Mouse (Mus musculus): ENCODE measurements around the gene Pank2. TPM values are rescaled to one million over a fixed set of nuclear protein-coding genes. Genes with fewer than 3 reads are reported as not detected.

Gene Pank2
- total and polyA plus RNA-seq, 3 experiments: 34.9 to 275 (median 71.8) TPM

- TF ChIP-seq SMC3 (IDR thresholded peaks at IDR 0.05; ENCODE audit: low read depth, low read length) (no peak), TBP (IDR thresholded peaks at IDR 0.05; ENCODE audit: low read depth, low read length) (no peak), NRF1 (IDR thresholded peaks at IDR 0.05; ENCODE audit: insufficient read depth, low read depth, low read length, poor library complexity, severe bottlenecking) (no peak), GABPA (IDR thresholded peaks at IDR 0.05; ENCODE audit: low read depth, low read length) (no peak), SIN3A (IDR thresholded peaks at IDR 0.05; ENCODE audit: low read length) (peak; percentile 70), NELFE (IDR thresholded peaks at IDR 0.05; ENCODE audit: low read depth, low read length) (no peak)
These were observed 20.1 kb upstream of the Pank2 start (continued) for GRCm38 (mm10) chr2:131242180-131242579.

GRCm38 (mm10) chr2:131242929-131243328, 19.4 kb upstream of the Pank2 start:
- peak; percentile 83 for DNase-seq (ENCODE audit: low read depth, low spot score)
- TF ChIP-seq ETS1 (IDR thresholded peaks at IDR 0.05; ENCODE audit: low read depth, low read length) (peak; percentile 63), MYC (IDR thresholded peaks at IDR 0.05; ENCODE audit: low read depth, low read length) (no peak), MAZ (IDR thresholded peaks at IDR 0.05; ENCODE audit: low read depth, low read length) (no peak), EP300 (IDR thresholded peaks at IDR 0.05; ENCODE audit: low read depth in 1 of 2, low read length in 2 of 2) (peak; percentile 57 to 70; a peak in 3 of 4 replicates), TAL1 (IDR thresholded peaks at IDR 0.05; ENCODE audit: low read length) (peak; percentile 51; the same call in 1 of the 2 replicates), GABPA (IDR thresholded peaks at IDR 0.05; ENCODE audit: low read depth, low read length) (no peak), TCF12 (IDR thresholded peaks at IDR 0.05; ENCODE audit: low read depth, low read length) (peak; percentile 87), NRF1 (IDR thresholded peaks at IDR 0.05; ENCODE audit: insufficient read depth, low read depth, low read length, poor library complexity, severe bottlenecking) (no peak), MXI1 (IDR thresholded peaks at IDR 0.05; ENCODE audit: low read depth, low read length) (peak; percentile 5; the same call in 1 of the 2 replicates), ZKSCAN1 (IDR thresholded peaks at IDR 0.05; ENCODE audit: low read depth, low read length) (no peak), RCOR1 (IDR thresholded peaks at IDR 0.05; ENCODE audit: low read depth, low read length) (peak; percentile 54; the same call in 1 of the 2 replicates), GATA1 (IDR thresholded peaks at IDR 0.05; ENCODE audit: low read depth, low read length) (peak; percentile 63; the same call in 1 of the 2 replicates)
- H3K27ac ChIP-seq (ENCODE audit: control insufficient read depth, low read depth, low read length): peak overlapping the region; percentile 96
- no peak overlapping the region for H3K4me3 ChIP-seq (ENCODE audit: control insufficient read depth in 1 of 2, insufficient read depth in 1 of 2, low read depth in 2 of 2, low read length in 2 of 2)
- H3K36me3 ChIP-seq (ENCODE audit: control insufficient read depth in 1 of 2, insufficient read depth in 2 of 2, low read length in 2 of 2): peaks cover 10 to 34% of the 10 kb centered on the region in 2 experiments; a peak in 3 of 4 replicates
- no peaks in the 10 kb centered on the region for H3K79me2 ChIP-seq (ENCODE audit: control insufficient read depth, insufficient read depth, low read length, poor library complexity)
- H3K9ac ChIP-seq (ENCODE audit: control insufficient read depth, low read depth, low read length, poor library complexity, severe bottlenecking): no peak overlapping the region
- H3K27me3 ChIP-seq (ENCODE audit: control insufficient read depth in 1 of 2, insufficient read depth in 2 of 2, low read length in 2 of 2): no peaks in the 10 kb centered on the region
- no peaks in the 10 kb centered on the region for H3K9me3 ChIP-seq (replicated peaks; ENCODE audit: insufficient read depth, low read length)
- H3K4me1 ChIP-seq (ENCODE audit: control insufficient read depth in 1 of 2, insufficient read depth in 2 of 2, low read length in 2 of 2): peaks cover 17 to 36% of the 10 kb centered on the region in 2 experiments

- H3K27me3 ChIP-seq (ENCODE audit: control insufficient read depth in 1 of 2, insufficient read depth in 2 of 2, low read length in 2 of 2): no peaks in the 10 kb centered on the region
- DNase-seq (ENCODE audit: low read depth, low spot score): peak; percentile 86
- no peaks in the 10 kb centered on the region for H3K79me2 ChIP-seq (ENCODE audit: control insufficient read depth, insufficient read depth, low read length, poor library complexity)
- peak overlapping the region; percentile 35 to 46 for H3K4me3 ChIP-seq (ENCODE audit: control insufficient read depth in 1 of 2, insufficient read depth in 1 of 2, low read depth in 2 of 2, low read length in 2 of 2)
- H3K27ac ChIP-seq (ENCODE audit: control insufficient read depth, low read depth, low read length): peak overlapping the region; percentile 66
- H3K4me1 ChIP-seq (ENCODE audit: control insufficient read depth in 1 of 2, insufficient read depth in 2 of 2, low read length in 2 of 2): peaks cover 11 to 20% of the 10 kb centered on the region in 2 experiments
- H3K9me3 ChIP-seq (replicated peaks; ENCODE audit: insufficient read depth, low read length): no peaks in the 10 kb centered on the region
- H3K36me3 ChIP-seq (ENCODE audit: control insufficient read depth in 1 of 2, insufficient read depth in 2 of 2, low read length in 2 of 2): peaks cover 0 to 9% of the 10 kb centered on the region in 2 experiments; a peak in 2 of 4 replicates
- H3K9ac ChIP-seq (ENCODE audit: control insufficient read depth, low read depth, low read length, poor library complexity, severe bottlenecking): peak overlapping the region; percentile 60
- TF ChIP-seq UBTF (IDR thresholded peaks at IDR 0.05; ENCODE audit: borderline replicate concordance, insufficient read depth, low read depth, low read length) (no peak), SIN3A (IDR thresholded peaks at IDR 0.05; ENCODE audit: low read length) (peak; percentile 81), MYB (IDR thresholded peaks at IDR 0.05; ENCODE audit: low read depth, low read length) (0 out of 2 replicates have a peak, but pooled peaks have one; percentile 31), RAD21 (IDR thresholded peaks at IDR 0.05; ENCODE audit: low read depth, low read length) (peak; percentile 88), GATA1 (IDR thresholded peaks at IDR 0.05; ENCODE audit: low read depth, low read length) (peak; percentile 80), MYC (IDR thresholded peaks at IDR 0.05; ENCODE audit: low read depth, low read length) (peak; percentile 55; the same call in 1 of the 2 replicates), CHD2 (IDR thresholded peaks at IDR 0.05; ENCODE audit: low read length) (no peak), MAZ (IDR thresholded peaks at IDR 0.05; ENCODE audit: low read depth, low read length) (peak; percentile 67; the same call in 1 of the 2 replicates), MXI1 (IDR thresholded peaks at IDR 0.05; ENCODE audit: low read depth, low read length) (peak; percentile 52; the same call in 1 of the 2 replicates), ZMIZ1 (IDR thresholded peaks at IDR 0.05; ENCODE audit: low read depth, low read length) (no peak), TCF12 (IDR thresholded peaks at IDR 0.05; ENCODE audit: low read depth, low read length) (peak; percentile 74), EP300 (IDR thresholded peaks at IDR 0.05; ENCODE audit: low read depth in 1 of 2, low read length in 2 of 2) (peak; percentile 58 to 63; a peak in 3 of 4 replicates), ETS1 (IDR thresholded peaks at IDR 0.05; ENCODE audit: low read depth, low read length) (peak; percentile 68; the same call in 1 of the 2 replicates), HCFC1 (IDR thresholded peaks at IDR 0.05; ENCODE audit: low read depth, low read length) (0 out of 2 replicates have a peak, but pooled peaks have one; percentile 35), CTCF (IDR thresholded peaks at IDR 0.05 in 2 of 3, conservative IDR thresholded peaks at IDR 0.05 in 1 of 3; ENCODE audit: control insufficient read depth in 1 of 3, insufficient read depth in 1 of 3, low read depth in 2 of 3, low read length in 3 of 3, poor library complexity in 1 of 3, severe bottlenecking in 1 of 3) (peak; percentile 65 to 88 (median 77)), CHD1 (IDR thresholded peaks at IDR 0.05; ENCODE audit: low read depth, low read length) (no peak), MAFK (IDR thresholded peaks at IDR 0.05; ENCODE audit: borderline replicate concordance, low read depth, low read length) (peak; percentile 19; the same call in 1 of the 2 replicates), TAL1 (IDR thresholded peaks at IDR 0.05; ENCODE audit: low read length) (peak; percentile 30; the same call in 1 of the 2 replicates), SMC3 (IDR thresholded peaks at IDR 0.05; ENCODE audit: low read depth, low read length) (peak; percentile 90)
These were observed 8.5 kb upstream of the Pank2 start for GRCm38 (mm10) chr2:131253681-131254328.
